Mouse (Mus musculus): ENCODE measurements at regions not wholly inside any gene's neighbourhood (a gene's known extent, or its start where the extent isn't known, plus 50 kb on each side); places are given as distances from the start of the nearest gene placed in this dataset.

- Histone ChIP-seq H3K36me3 (ENCODE audit: control insufficient read depth, insufficient read depth, low read length) (no peaks in the 10 kb centered on the region), H3K9me3 (ENCODE audit: control insufficient read depth, low read length) (no peaks in the 10 kb centered on the region), H3K9ac (replicated peaks; ENCODE audit: low read depth, low read length) (no peak overlapping the region), H3K4me1 (ENCODE audit: control insufficient read depth, insufficient read depth, low read length) (no peaks in the 10 kb centered on the region), H3K27me3 (ENCODE audit: control insufficient read depth, insufficient read depth, low read length) (no peaks in the 10 kb centered on the region), H3K4me2 (ENCODE audit: low read depth, low read length) (no peak overlapping the region), H3K4me3 (ENCODE audit: low read depth, low read length) (no peak overlapping the region), H3K27ac (ENCODE audit: low read depth, low read length) (no peak overlapping the region)
- 86% methylated on average over 6 of the region's 6 CpGs for WGBS
- ATAC-seq (ENCODE audit: low read depth): no peak
These were observed 140.0 kb upstream of the Bmp4 start for GRCm38 (mm10) chr14:46530452-46530851.

DNA sequence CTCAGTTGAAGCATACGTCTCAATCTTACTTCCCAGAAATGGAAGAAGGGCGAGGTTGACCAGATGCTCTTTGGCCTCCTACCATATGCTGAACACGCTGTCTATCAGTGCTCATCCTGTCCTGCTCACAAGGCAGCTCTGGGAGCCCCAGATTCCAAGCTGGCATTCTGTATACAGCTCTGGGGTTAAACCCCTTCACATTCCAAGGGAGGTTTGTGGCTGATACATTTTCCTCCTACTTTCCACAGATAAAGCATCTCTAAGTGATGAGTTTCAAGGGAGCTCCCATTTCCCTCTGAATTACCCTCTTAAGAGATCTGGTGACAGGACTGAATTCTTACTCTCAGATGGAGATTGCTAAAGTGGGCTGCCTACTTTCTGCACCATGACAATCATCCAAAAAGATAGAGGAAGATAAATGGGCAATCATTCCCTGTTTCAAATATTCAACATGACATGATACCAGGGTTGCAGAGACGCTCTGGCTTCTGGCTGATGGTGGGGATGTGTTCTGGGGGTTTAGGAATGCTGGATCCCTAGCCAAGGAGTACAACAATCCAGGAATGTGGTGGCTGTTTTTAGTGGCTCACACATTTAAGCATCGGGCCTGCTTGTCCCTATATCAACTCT lies 138.7 kb upstream of the Bmp4 start:
- H3K4me2 ChIP-seq (ENCODE audit: low read depth, low read length): no peak overlapping the region
- H3K9ac ChIP-seq (replicated peaks; ENCODE audit: low read depth, low read length): no peak overlapping the region
- no peak overlapping the region for H3K4me3 ChIP-seq (ENCODE audit: low read depth, low read length)
- H3K9me3 ChIP-seq (ENCODE audit: control insufficient read depth, low read length): no peaks in the 10 kb centered on the region
- H3K36me3 ChIP-seq (ENCODE audit: control insufficient read depth, insufficient read depth, low read length): no peaks in the 10 kb centered on the region
- ATAC-seq (ENCODE audit: low read depth): no peak
- no peak overlapping the region for H3K27ac ChIP-seq (ENCODE audit: low read depth, low read length)
- WGBS: 88% methylated on average over 5 of the region's 5 CpGs
- H3K27me3 ChIP-seq (ENCODE audit: control insufficient read depth, insufficient read depth, low read length): no peaks in the 10 kb centered on the region
- no peaks in the 10 kb centered on the region for H3K4me1 ChIP-seq (ENCODE audit: control insufficient read depth, insufficient read depth, low read length)

- Histone ChIP-seq H3K9ac (replicated peaks; ENCODE audit: low read depth, low read length) (no peak overlapping the region), H3K4me3 (ENCODE audit: low read depth, low read length) (no peak overlapping the region), H3K9me3 (ENCODE audit: control insufficient read depth, low read length) (no peaks in the 10 kb centered on the region), H3K4me1 (ENCODE audit: control insufficient read depth, insufficient read depth, low read length) (no peaks in the 10 kb centered on the region), H3K36me3 (ENCODE audit: control insufficient read depth, insufficient read depth, low read length) (no peaks in the 10 kb centered on the region), H3K4me2 (ENCODE audit: low read depth, low read length) (no peak overlapping the region), H3K27me3 (ENCODE audit: control insufficient read depth, insufficient read depth, low read length) (no peaks in the 10 kb centered on the region), H3K27ac (ENCODE audit: low read depth, low read length) (no peak overlapping the region)
- WGBS: 86% methylated on average over 4 of the region's 4 CpGs
- no peak for ATAC-seq (ENCODE audit: low read depth)
These were observed 126.8 kb upstream of the Bmp4 start for GRCm38 (mm10) chr14:46517258-46517657.

DNA sequence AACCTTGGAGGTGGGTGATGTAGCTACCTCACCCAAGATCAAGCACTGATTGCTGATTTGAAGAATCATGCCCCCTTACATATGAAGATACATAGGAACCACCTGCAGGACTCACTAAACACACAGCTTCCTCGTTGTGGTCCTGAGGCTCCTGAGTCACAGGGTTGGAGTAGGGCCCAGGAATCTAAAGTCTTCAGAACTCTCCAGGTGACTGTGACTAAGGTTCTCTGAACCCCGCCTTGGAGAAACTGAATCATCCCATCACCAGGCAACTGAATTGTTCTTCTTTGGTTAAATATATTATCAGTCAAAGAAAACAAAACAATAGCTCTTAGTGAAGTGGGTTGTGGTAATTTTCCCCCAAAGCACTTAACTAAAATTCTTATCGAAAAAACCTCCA lies 125.8 kb upstream of the Bmp4 start:
- H3K36me3 ChIP-seq (ENCODE audit: control insufficient read depth, insufficient read depth, low read length): no peaks in the 10 kb centered on the region
- no peak for ATAC-seq (ENCODE audit: low read depth)
- no peaks in the 10 kb centered on the region for H3K4me1 ChIP-seq (ENCODE audit: control insufficient read depth, insufficient read depth, low read length)
- no peak overlapping the region for H3K4me3 ChIP-seq (ENCODE audit: low read depth, low read length)
- no peaks in the 10 kb centered on the region for H3K9me3 ChIP-seq (ENCODE audit: control insufficient read depth, low read length)
- no peaks in the 10 kb centered on the region for H3K27me3 ChIP-seq (ENCODE audit: control insufficient read depth, insufficient read depth, low read length)
- no peak overlapping the region for H3K27ac ChIP-seq (ENCODE audit: low read depth, low read length)
- H3K9ac ChIP-seq (replicated peaks; ENCODE audit: low read depth, low read length): no peak overlapping the region
- no peak overlapping the region for H3K4me2 ChIP-seq (ENCODE audit: low read depth, low read length)
- WGBS: 94% methylated on average over 3 of the region's 3 CpGs

GRCm38 (mm10) chr14:46514262-46514932 lies 123.9 kb upstream of the Bmp4 start:
- H3K27ac ChIP-seq (ENCODE audit: low read depth, low read length): no peak overlapping the region
- no peak overlapping the region for H3K9ac ChIP-seq (replicated peaks; ENCODE audit: low read depth, low read length)
- no peaks in the 10 kb centered on the region for H3K36me3 ChIP-seq (ENCODE audit: control insufficient read depth, insufficient read depth, low read length)
- no peak overlapping the region for H3K4me3 ChIP-seq (ENCODE audit: low read depth, low read length)
- H3K27me3 ChIP-seq (ENCODE audit: control insufficient read depth, insufficient read depth, low read length): no peaks in the 10 kb centered on the region
- WGBS: 75% methylated on average over 4 of the region's 4 CpGs
- no peak overlapping the region for H3K4me2 ChIP-seq (ENCODE audit: low read depth, low read length)
- no peaks in the 10 kb centered on the region for H3K9me3 ChIP-seq (ENCODE audit: control insufficient read depth, low read length)
- no peaks in the 10 kb centered on the region for H3K4me1 ChIP-seq (ENCODE audit: control insufficient read depth, insufficient read depth, low read length)
- ATAC-seq (ENCODE audit: low read depth): no peak

DNA sequence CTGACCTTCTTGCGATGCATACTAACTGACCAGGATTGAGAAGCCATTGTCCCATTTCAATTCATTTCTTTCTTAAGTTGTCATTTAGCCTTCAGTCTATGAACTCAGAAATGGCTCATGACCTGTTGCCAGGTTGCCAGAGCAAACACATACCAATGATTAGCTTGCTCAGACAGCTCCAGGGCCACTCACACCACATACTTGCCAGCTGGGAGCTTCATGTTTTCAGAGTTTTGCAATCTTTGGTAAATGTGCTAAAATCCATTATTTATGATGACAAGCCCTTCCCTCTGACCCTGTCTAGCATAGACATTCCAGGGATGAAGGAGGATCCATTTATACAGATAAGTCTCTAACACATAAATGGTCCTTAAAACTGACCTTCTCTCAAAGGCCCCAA lies 121.6 kb upstream of the Bmp4 start:
- H3K4me2 ChIP-seq (ENCODE audit: low read depth, low read length): no peak overlapping the region
- no peak overlapping the region for H3K27ac ChIP-seq (ENCODE audit: low read depth, low read length)
- H3K27me3 ChIP-seq (ENCODE audit: control insufficient read depth, insufficient read depth, low read length): no peaks in the 10 kb centered on the region
- H3K9ac ChIP-seq (replicated peaks; ENCODE audit: low read depth, low read length): no peak overlapping the region
- no peaks in the 10 kb centered on the region for H3K4me1 ChIP-seq (ENCODE audit: control insufficient read depth, insufficient read depth, low read length)
- H3K9me3 ChIP-seq (ENCODE audit: control insufficient read depth, low read length): no peaks in the 10 kb centered on the region
- no peak for ATAC-seq (ENCODE audit: low read depth)
- 93% methylated on average over 1 of the region's 1 CpGs for WGBS
- H3K4me3 ChIP-seq (ENCODE audit: low read depth, low read length): no peak overlapping the region
- no peaks in the 10 kb centered on the region for H3K36me3 ChIP-seq (ENCODE audit: control insufficient read depth, insufficient read depth, low read length)

GRCm38 (mm10) chr14:46508871-46509270 lies 118.4 kb upstream of the Bmp4 start:
- no peak for ATAC-seq (ENCODE audit: low read depth)

GRCm38 (mm10) chr14:46505266-46505665 lies 114.8 kb upstream of the Bmp4 start:
- Histone ChIP-seq H3K9ac (replicated peaks; ENCODE audit: low read depth, low read length) (no peak overlapping the region), H3K36me3 (ENCODE audit: control insufficient read depth, insufficient read depth, low read length) (no peaks in the 10 kb centered on the region), H3K27ac (ENCODE audit: low read depth, low read length) (no peak overlapping the region), H3K4me2 (ENCODE audit: low read depth, low read length) (no peak overlapping the region), H3K4me3 (ENCODE audit: low read depth, low read length) (no peak overlapping the region), H3K27me3 (ENCODE audit: control insufficient read depth, insufficient read depth, low read length) (no peaks in the 10 kb centered on the region), H3K9me3 (ENCODE audit: control insufficient read depth, low read length) (no peaks in the 10 kb centered on the region), H3K4me1 (ENCODE audit: control insufficient read depth, insufficient read depth, low read length) (no peaks in the 10 kb centered on the region)
- ATAC-seq (ENCODE audit: low read depth): no peak
- 82% methylated on average over 3 of the region's 3 CpGs for WGBS

More at GRCm38 (mm10) chr14:46508871-46509270, 118.4 kb upstream of the Bmp4 start:
- no peaks in the 10 kb centered on the region for H3K27me3 ChIP-seq (ENCODE audit: control insufficient read depth, insufficient read depth, low read length)
- whole genome bisulfite sequencing: 81% methylated on average over 5 of the region's 5 CpGs
- H3K4me1 ChIP-seq (ENCODE audit: control insufficient read depth, insufficient read depth, low read length): no peaks in the 10 kb centered on the region
- no peak overlapping the region for H3K27ac ChIP-seq (ENCODE audit: low read depth, low read length)
- no peak overlapping the region for H3K4me3 ChIP-seq (ENCODE audit: low read depth, low read length)
- H3K9me3 ChIP-seq (ENCODE audit: control insufficient read depth, low read length): no peaks in the 10 kb centered on the region
- H3K4me2 ChIP-seq (ENCODE audit: low read depth, low read length): no peak overlapping the region
- no peak overlapping the region for H3K9ac ChIP-seq (replicated peaks; ENCODE audit: low read depth, low read length)
- H3K36me3 ChIP-seq (ENCODE audit: control insufficient read depth, insufficient read depth, low read length): no peaks in the 10 kb centered on the region

DNA sequence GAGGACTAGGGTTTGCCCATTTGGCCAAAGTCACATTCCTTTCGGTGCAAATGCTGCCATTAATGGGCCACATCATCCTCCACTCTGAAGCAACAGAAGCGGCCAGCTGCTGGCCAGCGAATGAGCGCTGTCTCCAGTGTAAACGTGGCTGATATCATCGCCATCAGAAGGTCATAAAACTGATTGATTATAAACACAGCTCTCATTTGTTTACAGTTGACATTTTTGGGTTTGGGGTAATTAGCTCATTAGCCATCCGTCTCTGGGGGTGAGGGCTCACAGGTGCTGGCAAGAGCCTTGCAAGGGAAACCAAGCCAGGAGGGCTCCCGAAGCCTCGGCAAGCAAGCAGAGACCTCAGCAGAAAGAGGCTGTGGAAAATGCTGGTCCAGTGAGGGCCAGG lies 101.1 kb upstream of the Bmp4 start:
- H3K27ac ChIP-seq (ENCODE audit: low read depth, low read length): no peak overlapping the region
- no peaks in the 10 kb centered on the region for H3K9me3 ChIP-seq (ENCODE audit: control insufficient read depth, low read length)
- H3K36me3 ChIP-seq (ENCODE audit: control insufficient read depth, insufficient read depth, low read length): no peaks in the 10 kb centered on the region
- no peak overlapping the region for H3K4me3 ChIP-seq (ENCODE audit: low read depth, low read length)
- no peak overlapping the region for H3K9ac ChIP-seq (replicated peaks; ENCODE audit: low read depth, low read length)
- no peaks in the 10 kb centered on the region for H3K27me3 ChIP-seq (ENCODE audit: control insufficient read depth, insufficient read depth, low read length)
- H3K4me1 ChIP-seq (ENCODE audit: control insufficient read depth, insufficient read depth, low read length): no peaks in the 10 kb centered on the region
- WGBS: 45% methylated on average over 9 of the region's 9 CpGs
- ATAC-seq (ENCODE audit: low read depth): no peak
- no peak overlapping the region for H3K4me2 ChIP-seq (ENCODE audit: low read depth, low read length)

All from neural tube, embryonic 14.5 days (tissue).